Mouse (Mus musculus) liver, postnatal 0 days (tissue): ENCODE measurements around the gene Efl1. TPM values are rescaled to one million over a fixed set of nuclear protein-coding genes. Genes with fewer than 3 reads are reported as not detected.
A peak's percentile ranks its signal among the peaks of the same experiment; 100 is the strongest.

ENCODE experiments used
- ATAC-seq: fragments of 200-750 bp; cut with Nextera tagmentation; 2 replicates; pipeline ENCODE4 v1.8.0; 2017; ENCODE audit warnings: mild to moderate bottlenecking, moderate library complexity
- DNase-seq: peaks from one replicate; pipeline ENCODE4 v3.0.0-alpha.2; 2016
- H3K27ac ChIP-seq: fragments of 300-500 bp; sonication (generic); 2 replicates; pipeline ENCODE4 v1.5.1; 2014; ENCODE audit warnings: antibody characterized with exemption, moderate library complexity, mild to moderate bottlenecking, low read depth
- H3K27me3 ChIP-seq: fragments of 300-500 bp; sonication (generic); 2 replicates; pipeline ENCODE4 v1.6.1; 2014; ENCODE audit warnings: low read length, control low read depth, mixed read lengths; ENCODE audit not compliant: insufficient read depth
- H3K36me3 ChIP-seq: fragments of 300-500 bp; sonication (generic); replicated peaks from 2 replicates; pipeline ENCODE4 v1.6.1; 2014; ENCODE audit warnings: mild to moderate bottlenecking, control low read depth, low read length, moderate library complexity, mixed read lengths; ENCODE audit not compliant: insufficient read depth
- H3K4me1 ChIP-seq: fragments of 300-500 bp; sonication (generic); 2 replicates; pipeline ENCODE4 v1.6.1; 2014; ENCODE audit warnings: antibody characterized with exemption, mild to moderate bottlenecking, control low read depth; ENCODE audit not compliant: insufficient read depth
- H3K4me2 ChIP-seq: fragments of 300-500 bp; sonication (generic); 2 replicates; pipeline ENCODE4 v1.6.1; 2014; ENCODE audit warnings: low read depth, mild to moderate bottlenecking, low read length, moderate library complexity, mixed read lengths
- H3K4me3 ChIP-seq: fragments of 300-500 bp; sonication (generic); 2 replicates; pipeline ENCODE4 v1.5.1; 2014; ENCODE audit warnings: low read depth, low read length
- H3K9ac ChIP-seq: fragments of 300-500 bp; sonication (generic); replicated peaks from 2 replicates; pipeline ENCODE4 v1.6.1; 2014; ENCODE audit warnings: mild to moderate bottlenecking, moderate library complexity
- H3K9me3 ChIP-seq: fragments of 300-500 bp; sonication (generic); 2 replicates; pipeline ENCODE4 v1.6.1; 2016; ENCODE audit warnings: mild to moderate bottlenecking, control low read depth, low read length, mixed read lengths
- CTCF ChIP-seq: sonication (generic); IDR thresholded peaks from 2 replicates; pipeline ENCODE4 v1.5.1; 2016; ENCODE audit warnings: antibody characterized with exemption, low read depth
- EP300 ChIP-seq: IDR thresholded peaks from 2 replicates; pipeline ENCODE4 v1.6.1; 2016; ENCODE audit warnings: antibody characterized with exemption, low read depth, mild to moderate bottlenecking
- WGBS: fragments of 180-500 bp; shearing (Covaris S2); extraction: QIAGEN DNeasy Blood & Tissue Kit; methylation state at CpG from one replicate; pipeline ENCODE4 v1.1.7; 2014; ENCODE audit not compliant: insufficient replicate concordance; 5-methylcytosine and 5-hydroxymethylcytosine counted together
- polyA plus RNA-seq: library from polyadenylated mRNA; unstranded; fragments of >200 nt; fragmentation: Nextera tagmentation; extraction: Ambion mirVana; gene quantifications from 2 replicates; pipeline ENCODE4 v1.2.1, GENCODE M21; 2015

Gene Efl1
- polyA plus RNA-seq, 1 experiment from 2014 or later: 6.5 TPM

- Histone ChIP-seq H3K36me3 (peaks cover 8% of the 10 kb centered on the region), H3K4me1 (no peaks in the 10 kb centered on the region), H3K9me3 (no peaks in the 10 kb centered on the region), H3K4me2 (no peak overlapping the region), H3K27ac (no peak overlapping the region), H3K27me3 (no peaks in the 10 kb centered on the region), H3K4me3 (no peak overlapping the region), H3K9ac (no peak overlapping the region)
- TF ChIP-seq EP300: no peak
- TF ChIP-seq CTCF: no peak
- peak; percentile 4 for DNase-seq
- ATAC-seq: no peak
- WGBS: 62% methylated on average over 8 of the region's 8 CpGs
Measured at GRCm38 (mm10) chr7:82715912-82716601, 67.6 kb downstream of the Efl1 start.

- DNase-seq (no peak), ATAC-seq (0 out of 2 replicates have a peak, but pooled peaks have one; percentile 19)
- WGBS: 71% methylated on average over 5 of the region's 5 CpGs
- Histone ChIP-seq H3K9ac (no peak overlapping the region), H3K4me2 (no peak overlapping the region), H3K4me3 (no peak overlapping the region), H3K9me3 (no peaks in the 10 kb centered on the region), H3K27me3 (no peaks in the 10 kb centered on the region), H3K36me3 (0 out of 2 replicates have a peak, but pooled peaks cover 3% of the 10 kb centered on the region), H3K4me1 (peaks cover 6% of the 10 kb centered on the region; the same call in 1 of the 2 replicates), H3K27ac (no peak overlapping the region)
- TF ChIP-seq CTCF (peak; percentile 55), EP300 (no peak)
Measured at GRCm38 (mm10) chr7:82719285-82719684, 70.9 kb downstream of the Efl1 start.

GRCm38 (mm10) chr7:82719740-82720139, 71.3 kb downstream of the Efl1 start:
- ATAC-seq (no peak), DNase-seq (no peak)
- H3K27me3 ChIP-seq: no peaks in the 10 kb centered on the region
- WGBS: 67% methylated on average over 5 of the region's 5 CpGs
- H3K9me3 ChIP-seq: no peaks in the 10 kb centered on the region
- TF ChIP-seq EP300: no peak
- TF ChIP-seq CTCF: no peak
- peaks cover 6% of the 10 kb centered on the region; the same call in 1 of the 2 replicates for H3K4me1 ChIP-seq
- H3K4me2 ChIP-seq: no peak overlapping the region
- H3K27ac ChIP-seq: no peak overlapping the region
- H3K36me3 ChIP-seq: 0 out of 2 replicates have a peak, but pooled peaks cover 3% of the 10 kb centered on the region
- H3K9ac ChIP-seq: no peak overlapping the region
- no peak overlapping the region for H3K4me3 ChIP-seq

- peaks cover 6% of the 10 kb centered on the region; the same call in 1 of the 2 replicates for H3K4me1 ChIP-seq
- H3K36me3 ChIP-seq: 0 out of 2 replicates have a peak, but pooled peaks cover 3% of the 10 kb centered on the region
- ATAC-seq (no peak), DNase-seq (no peak)
- H3K27ac ChIP-seq: no peak overlapping the region
- 75% methylated on average over 7 of the region's 7 CpGs for WGBS
- H3K9me3 ChIP-seq: no peaks in the 10 kb centered on the region
- H3K9ac ChIP-seq: no peak overlapping the region
- no peaks in the 10 kb centered on the region for H3K27me3 ChIP-seq
- TF ChIP-seq EP300: no peak
- no peak for TF ChIP-seq CTCF
- no peak overlapping the region for H3K4me2 ChIP-seq
- no peak overlapping the region for H3K4me3 ChIP-seq
Measured at GRCm38 (mm10) chr7:82720501-82720900, 72.1 kb downstream of the Efl1 start.

GRCm38 (mm10) chr7:82720906-82721305, 72.5 kb downstream of the Efl1 start:
- Histone ChIP-seq H3K9me3 (no peaks in the 10 kb centered on the region), H3K36me3 (0 out of 2 replicates have a peak, but pooled peaks cover 3% of the 10 kb centered on the region), H3K9ac (no peak overlapping the region), H3K27me3 (no peaks in the 10 kb centered on the region), H3K4me3 (no peak overlapping the region), H3K4me2 (no peak overlapping the region), H3K27ac (no peak overlapping the region), H3K4me1 (peaks cover 6% of the 10 kb centered on the region; the same call in 1 of the 2 replicates)
- DNase-seq (no peak), ATAC-seq (no peak)
- TF ChIP-seq CTCF: no peak
- TF ChIP-seq EP300: no peak
- WGBS: 31% methylated on average over 7 of the region's 7 CpGs

- no peak for TF ChIP-seq CTCF
- no peak for TF ChIP-seq EP300
- Histone ChIP-seq H3K4me1 (peaks cover 6% of the 10 kb centered on the region; the same call in 1 of the 2 replicates), H3K9ac (no peak overlapping the region), H3K4me2 (no peak overlapping the region), H3K27me3 (no peaks in the 10 kb centered on the region), H3K9me3 (no peaks in the 10 kb centered on the region), H3K36me3 (0 out of 2 replicates have a peak, but pooled peaks cover 3% of the 10 kb centered on the region), H3K4me3 (no peak overlapping the region), H3K27ac (no peak overlapping the region)
- 71% methylated on average over 7 of the region's 7 CpGs for WGBS
- no peak for ATAC-seq
- no peak for DNase-seq
Measured at GRCm38 (mm10) chr7:82722486-82723123, 74.2 kb downstream of the Efl1 start.
